Mouse (Mus musculus) heart, embryonic 11.5 days (tissue): ENCODE measurements around the gene Relt. TPM values are rescaled to one million over a fixed set of nuclear protein-coding genes. Genes with fewer than 3 reads are reported as not detected.

Experiments used
- ATAC-seq: fragments of 200-750 bp; cut with Nextera tagmentation; replicated peaks from 2 replicates; pipeline ENCODE4 v1.8.0; 2017; ENCODE audit warnings: moderate library complexity; ENCODE audit not compliant: insufficient number of reproducible peaks, low FRiP score, low TSS enrichment
- H3K27ac ChIP-seq: fragments of 300-500 bp; sonication (generic); 2 replicates; pipeline ENCODE4 v1.5.1; 2014; ENCODE audit warnings: mild to moderate bottlenecking, low read depth, low read length
- H3K27me3 ChIP-seq: fragments of 300-500 bp; sonication (generic); 2 replicates; pipeline ENCODE4 v1.6.1; 2014; ENCODE audit warnings: mild to moderate bottlenecking, low read length, mixed read lengths; ENCODE audit not compliant: control insufficient read depth, insufficient read depth
- H3K36me3 ChIP-seq: fragments of 300-500 bp; sonication (generic); 2 replicates; pipeline ENCODE4 v1.6.1; 2014; ENCODE audit warnings: mild to moderate bottlenecking, low read length, moderate library complexity, mixed read lengths; ENCODE audit not compliant: control insufficient read depth, insufficient read depth
- H3K4me1 ChIP-seq: fragments of 300-500 bp; sonication (generic); 2 replicates; pipeline ENCODE4 v1.6.1; 2014; ENCODE audit warnings: low read length; ENCODE audit not compliant: control insufficient read depth, insufficient read depth
- H3K4me2 ChIP-seq: fragments of 300-500 bp; sonication (generic); 2 replicates; pipeline ENCODE4 v1.6.1; 2014; ENCODE audit warnings: mild to moderate bottlenecking, moderate library complexity
- H3K4me3 ChIP-seq: fragments of 300-500 bp; sonication (generic); 2 replicates; pipeline ENCODE4 v1.5.1; 2014; ENCODE audit warnings: low read depth, low read length
- H3K9ac ChIP-seq: fragments of 300-500 bp; sonication (generic); 2 replicates; pipeline ENCODE4 v1.6.1; 2014; ENCODE audit warnings: mild to moderate bottlenecking, low read depth, low read length, moderate library complexity
- H3K9me3 ChIP-seq: fragments of 300-500 bp; sonication (generic); replicated peaks from 2 replicates; pipeline ENCODE4 v1.6.1; 2016; ENCODE audit warnings: low read length; ENCODE audit not compliant: control insufficient read depth
- WGBS: fragments of 180-500 bp; shearing (Covaris S2); extraction: QIAGEN DNeasy Blood & Tissue Kit; methylation state at CpG from one replicate; pipeline ENCODE4 v1.1.7; 2014; ENCODE audit not compliant: insufficient replicate concordance; 5-methylcytosine and 5-hydroxymethylcytosine counted together
- polyA plus RNA-seq: library from polyadenylated mRNA; unstranded; fragments of >200 nt; fragmentation: Nextera tagmentation; extraction: Ambion mirVana; gene quantifications from 2 replicates; pipeline ENCODE4 v1.2.1, GENCODE M21; 2014

Gene Relt
- polyA plus RNA-seq, 1 experiment from 2014 or later: 2.3 TPM

DNA sequence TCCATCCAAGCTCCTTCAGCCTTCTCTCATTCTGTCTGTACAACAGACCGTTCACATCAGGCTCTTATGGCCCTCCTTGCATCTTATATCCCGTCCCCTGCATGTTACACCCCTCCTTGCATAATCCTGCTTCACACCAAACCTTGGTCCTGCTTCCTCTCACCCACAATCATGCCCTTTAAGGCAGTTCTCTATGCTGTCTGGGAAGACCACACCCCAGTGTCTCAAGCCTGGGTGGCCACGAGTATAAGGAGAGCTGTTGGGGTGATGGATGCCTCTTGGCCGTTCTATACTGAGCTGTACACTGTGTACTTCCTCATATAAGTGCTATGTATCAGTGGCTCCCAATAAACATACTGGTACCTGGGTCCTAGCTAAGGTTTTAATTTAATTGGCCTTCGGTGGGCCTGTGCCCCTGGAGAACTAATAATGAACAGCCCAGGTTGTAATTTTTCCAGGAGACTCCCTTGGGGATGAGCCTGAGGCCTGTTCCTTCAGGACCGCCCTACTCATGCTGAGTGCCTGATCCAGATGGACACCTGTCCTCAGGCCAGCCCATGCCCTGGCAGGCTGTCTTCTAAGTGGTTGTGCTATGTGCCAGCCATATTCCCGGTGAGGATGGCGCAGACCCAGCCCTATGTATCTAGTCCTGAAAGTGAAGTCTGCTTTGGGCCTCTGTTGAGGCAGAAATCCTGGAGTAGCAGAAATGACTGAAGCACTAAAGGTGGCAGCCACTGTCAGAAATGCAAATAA lies 6.8 kb upstream of the Relt start:
- ATAC-seq: no peak
- H3K4me3 ChIP-seq: no peak overlapping the region
- H3K4me2 ChIP-seq: no peak overlapping the region
- no peak overlapping the region for H3K27ac ChIP-seq
- H3K27me3 ChIP-seq: no peaks in the 10 kb centered on the region
- no peaks in the 10 kb centered on the region for H3K9me3 ChIP-seq
- H3K9ac ChIP-seq: no peak overlapping the region
- peaks cover 8% of the 10 kb centered on the region for H3K4me1 ChIP-seq
- WGBS: 89% methylated on average over 8 of the region's 8 CpGs
- H3K36me3 ChIP-seq: peaks cover 16% of the 10 kb centered on the region

DNA sequence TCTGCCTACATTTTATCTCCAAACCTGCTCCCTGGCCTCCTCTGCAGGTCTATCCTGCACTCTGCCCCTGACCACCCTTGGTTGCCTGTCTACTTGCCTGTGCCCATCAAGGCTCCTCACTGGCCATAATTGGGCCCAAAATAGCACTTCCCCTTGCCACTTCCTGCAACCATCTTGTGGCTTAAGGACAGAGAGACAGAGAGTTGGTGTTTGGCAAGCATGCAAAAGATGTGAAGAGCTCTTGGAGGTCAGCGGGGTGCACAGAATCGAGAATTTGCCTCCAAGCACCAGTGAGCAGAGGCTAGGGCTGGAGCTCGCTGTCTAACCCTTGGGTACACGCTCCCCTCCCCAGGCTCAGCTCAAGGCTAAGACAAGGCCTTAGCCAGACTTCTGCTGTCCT lies 5.3 kb upstream of the Relt start:
- Histone ChIP-seq H3K9ac (peak overlapping the region; percentile 29), H3K4me1 (peaks cover 8% of the 10 kb centered on the region), H3K4me3 (no peak overlapping the region), H3K9me3 (no peaks in the 10 kb centered on the region), H3K36me3 (peaks cover 6% of the 10 kb centered on the region), H3K27me3 (no peaks in the 10 kb centered on the region), H3K4me2 (no peak overlapping the region), H3K27ac (no peak overlapping the region)
- ATAC-seq: no peak
- 50% methylated on average over 4 of the region's 4 CpGs for WGBS

DNA sequence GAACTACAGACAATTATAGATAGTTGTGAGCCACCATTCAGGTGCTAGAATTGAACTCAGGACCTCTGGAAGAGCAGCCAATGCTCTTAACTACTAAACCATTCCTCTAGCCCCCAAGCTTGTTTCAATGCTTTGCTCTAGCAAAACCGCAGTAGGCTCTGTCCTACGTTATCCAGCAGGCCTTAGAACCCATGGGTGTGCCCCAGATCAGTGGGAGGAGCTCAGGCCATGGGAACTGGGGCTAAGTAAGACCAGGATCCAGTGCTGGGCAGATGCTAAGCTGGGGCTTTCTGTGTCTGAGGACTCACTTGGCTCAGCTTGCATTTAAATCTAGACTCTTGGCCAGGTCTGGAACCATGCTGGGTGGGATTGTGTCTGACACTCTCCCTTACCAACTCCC lies 4.3 kb upstream of the Relt start:
- no peak for ATAC-seq
- 44% methylated on average over 2 of the region's 2 CpGs for WGBS
- peaks cover 8% of the 10 kb centered on the region for H3K4me1 ChIP-seq

DNA sequence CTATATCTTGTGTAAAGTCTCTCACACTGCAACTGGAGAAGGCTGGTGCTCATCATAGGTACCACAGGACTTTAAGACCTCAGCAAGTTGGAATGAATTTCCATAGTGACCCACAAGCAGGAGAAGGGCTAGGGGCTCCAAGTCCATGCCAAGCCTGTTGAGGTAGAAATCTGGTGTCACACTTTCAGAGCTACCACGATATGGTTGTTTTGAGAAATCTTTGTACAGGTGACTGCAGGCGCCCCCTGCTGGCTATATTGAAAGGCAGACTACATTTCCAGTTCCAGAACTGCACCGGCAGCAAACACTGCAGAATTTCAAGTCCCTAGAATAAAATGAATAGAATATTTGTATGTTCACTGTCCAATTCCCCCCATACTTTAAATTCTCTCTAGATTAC lies 3.4 kb upstream of the Relt start:
- no peaks in the 10 kb centered on the region for H3K36me3 ChIP-seq
- no peak for ATAC-seq
- peaks cover 12% of the 10 kb centered on the region for H3K4me1 ChIP-seq
- H3K4me2 ChIP-seq: no peak overlapping the region
- no peak overlapping the region for H3K4me3 ChIP-seq
- no peaks in the 10 kb centered on the region for H3K27me3 ChIP-seq
- WGBS: 11% methylated on average over 3 of the region's 3 CpGs
- no peak overlapping the region for H3K9ac ChIP-seq
- no peaks in the 10 kb centered on the region for H3K9me3 ChIP-seq
- H3K27ac ChIP-seq: no peak overlapping the region

More for the DNA sequence above, 4.3 kb upstream of the Relt start:
- H3K4me3 ChIP-seq: no peak overlapping the region
- no peak overlapping the region for H3K4me2 ChIP-seq
- no peak overlapping the region for H3K27ac ChIP-seq
- H3K27me3 ChIP-seq: no peaks in the 10 kb centered on the region
- H3K36me3 ChIP-seq: no peaks in the 10 kb centered on the region; the same call in 1 of the 2 replicates
- H3K9ac ChIP-seq: no peak overlapping the region
- H3K9me3 ChIP-seq: no peaks in the 10 kb centered on the region

DNA sequence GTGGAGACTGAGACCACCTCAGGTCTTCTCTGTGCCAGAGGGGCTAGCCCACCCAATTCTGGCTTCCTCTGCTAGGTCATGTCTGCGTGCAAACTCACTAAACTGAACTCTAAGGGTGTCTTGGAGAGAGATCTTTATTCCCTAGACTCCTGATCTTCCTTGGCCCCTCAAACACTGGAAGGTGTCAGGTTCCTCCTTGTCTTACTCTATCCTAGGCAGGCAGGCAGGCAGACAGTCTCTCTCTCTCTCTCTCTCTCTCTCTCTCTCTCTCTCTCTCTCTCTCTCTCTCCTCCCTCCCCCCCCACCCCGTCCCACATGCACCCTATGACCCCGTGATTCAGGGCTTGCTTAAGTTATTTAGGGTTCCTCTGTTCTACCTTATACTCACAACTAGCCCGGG lies 893 bp downstream of the Relt start:
- Histone ChIP-seq H3K27ac (no peak overlapping the region), H3K4me2 (peak overlapping the region; percentile 97), H3K4me1 (peaks cover 20% of the 10 kb centered on the region), H3K9me3 (no peaks in the 10 kb centered on the region), H3K9ac (peak overlapping the region; percentile 79), H3K36me3 (no peaks in the 10 kb centered on the region), H3K4me3 (peak overlapping the region; percentile 65), H3K27me3 (no peaks in the 10 kb centered on the region)
- WGBS: 3% methylated on average over 4 of the region's 4 CpGs
- no peak; the same call in 1 of the 2 replicates for ATAC-seq

DNA sequence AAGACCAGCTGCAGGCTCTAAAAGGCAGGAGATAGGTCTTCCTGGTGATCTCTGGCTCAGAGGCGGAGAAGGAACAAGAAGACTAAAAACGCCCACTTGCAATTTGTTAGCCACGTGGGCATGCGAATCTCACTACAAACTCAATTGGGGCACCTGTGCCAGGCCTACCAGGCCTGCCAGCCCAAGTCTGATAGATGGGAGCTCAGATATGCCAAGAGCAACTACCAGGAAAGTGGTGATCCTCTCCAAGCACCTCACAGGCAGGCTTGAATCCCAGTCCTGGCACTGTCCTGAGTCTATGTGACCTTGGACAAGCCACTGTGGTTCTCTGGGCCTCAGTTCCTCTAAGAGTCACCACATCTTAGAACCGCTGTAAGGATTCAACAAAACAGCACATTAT lies 2.0 kb downstream of the Relt start:
- Histone ChIP-seq H3K27me3 (no peaks in the 10 kb centered on the region), H3K4me2 (no peak overlapping the region), H3K4me1 (peaks cover 20% of the 10 kb centered on the region), H3K27ac (no peak overlapping the region), H3K9ac (no peak overlapping the region), H3K4me3 (no peak overlapping the region), H3K36me3 (no peaks in the 10 kb centered on the region), H3K9me3 (no peaks in the 10 kb centered on the region)
- 83% methylated on average over 5 of the region's 5 CpGs for WGBS
- ATAC-seq: no peak

DNA sequence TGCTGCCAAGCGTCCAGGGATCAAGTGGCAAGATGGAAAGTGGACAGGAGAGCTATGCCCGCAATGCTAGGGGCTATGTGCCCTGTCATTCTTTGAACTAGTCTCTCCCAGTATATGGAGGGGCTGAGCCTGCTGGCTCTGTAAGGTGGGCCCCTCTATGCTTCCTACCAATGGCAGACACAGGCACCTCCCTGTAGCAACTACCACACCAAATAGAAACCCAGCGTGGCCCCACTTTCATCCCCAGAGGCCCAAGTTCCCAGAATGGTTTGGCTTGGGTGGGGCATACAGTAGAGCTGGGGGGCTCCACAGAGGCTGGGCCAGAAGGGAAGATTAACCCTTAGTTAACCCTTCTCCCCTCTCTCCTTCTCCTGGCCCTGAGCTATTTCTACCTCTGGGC lies 2.8 kb downstream of the Relt start:
- no peak for ATAC-seq
- Histone ChIP-seq H3K9me3 (no peaks in the 10 kb centered on the region), H3K4me1 (peaks cover 23% of the 10 kb centered on the region), H3K27ac (no peak overlapping the region), H3K27me3 (no peaks in the 10 kb centered on the region), H3K9ac (no peak overlapping the region), H3K36me3 (no peaks in the 10 kb centered on the region), H3K4me2 (no peak overlapping the region; the same call in 1 of the 2 replicates), H3K4me3 (no peak overlapping the region)
- WGBS: 75% methylated on average over 3 of the region's 3 CpGs

DNA sequence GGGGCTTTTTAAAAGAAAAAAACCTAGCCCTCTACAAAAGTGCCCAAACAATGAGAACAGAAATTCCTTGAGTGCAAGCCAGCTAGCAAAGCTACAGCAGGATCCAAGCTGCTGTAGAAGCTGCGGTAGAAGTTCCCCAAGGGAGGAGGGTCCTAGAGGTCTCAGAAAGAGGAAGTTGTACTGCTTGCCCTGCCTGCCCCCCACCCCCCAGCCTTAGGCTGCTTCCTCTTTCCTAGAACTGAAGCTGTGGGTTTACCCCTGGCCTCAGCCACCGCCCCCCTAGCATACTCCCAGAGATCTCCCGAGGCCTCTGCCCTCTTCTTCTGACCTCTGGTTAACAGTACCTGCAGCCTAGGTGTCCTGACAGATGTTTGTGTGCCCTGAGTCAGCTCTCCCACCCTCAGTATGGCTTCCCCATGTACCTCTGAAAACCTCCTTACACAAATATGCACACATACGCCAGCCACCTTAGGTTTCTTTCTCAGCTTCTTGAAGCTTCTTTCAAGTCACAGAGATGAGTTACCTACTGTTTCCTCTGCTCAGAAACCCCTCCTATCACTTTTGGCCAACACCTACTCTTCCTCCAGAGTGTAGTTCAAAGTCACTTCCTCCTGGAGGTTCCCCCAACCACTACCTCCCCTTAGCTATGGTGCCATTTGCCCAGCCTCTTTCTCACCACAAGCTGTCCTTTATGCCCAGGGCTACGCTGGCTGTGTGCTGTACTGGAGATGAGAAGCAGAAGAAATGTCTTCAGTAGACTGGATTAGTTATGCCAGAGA lies 7.3 kb downstream of the Relt start:
- no peak for ATAC-seq
- H3K27ac ChIP-seq: no peak overlapping the region
- H3K4me2 ChIP-seq: 0 out of 2 replicates have a peak overlapping the region, but pooled peaks have one; percentile 3

More for the DNA sequence above, 7.3 kb downstream of the Relt start:
- H3K9me3 ChIP-seq: no peaks in the 10 kb centered on the region
- peaks cover 49% of the 10 kb centered on the region for H3K4me1 ChIP-seq
- no peak overlapping the region for H3K4me3 ChIP-seq
- H3K27me3 ChIP-seq: no peaks in the 10 kb centered on the region
- 66% methylated on average over 5 of the region's 5 CpGs for WGBS
- no peaks in the 10 kb centered on the region for H3K36me3 ChIP-seq
- H3K9ac ChIP-seq: no peak overlapping the region
